Mouse (Mus musculus) thymus, adult 2 months (tissue): ENCODE measurements around the gene Kbtbd7. TPM values are rescaled to one million over a fixed set of nuclear protein-coding genes. Genes with fewer than 3 reads are reported as not detected.

ENCODE experiments used
- DNase-seq: peaks from one replicate; pipeline ENCODE4 v3.0.0; 2021
- H3K27ac ChIP-seq: fragments of 200-500 bp; 2 replicates; pipeline ENCODE4 v1.5.1; 2012; ENCODE audit warnings: low read length, control low read depth; ENCODE audit not compliant: control insufficient read depth, insufficient read depth
- H3K27me3 ChIP-seq: fragments of 200-500 bp; 2 replicates; pipeline ENCODE4 v1.6.1; 2012; ENCODE audit warnings: mild to moderate bottlenecking, low read length, moderate library complexity, mixed read lengths; ENCODE audit not compliant: control insufficient read depth, insufficient read depth
- H3K36me3 ChIP-seq: fragments of 200-500 bp; 2 replicates; pipeline ENCODE4 v1.6.1; 2012; ENCODE audit warnings: mild to moderate bottlenecking, low read length, moderate library complexity; ENCODE audit not compliant: control insufficient read depth, insufficient read depth
- H3K4me1 ChIP-seq: fragments of 200-500 bp; replicated peaks from 2 replicates; pipeline ENCODE4 v1.6.1; 2012; ENCODE audit warnings: low read length; ENCODE audit not compliant: control insufficient read depth, insufficient read depth
- H3K4me3 ChIP-seq: fragments of 200-500 bp; 2 replicates; pipeline ENCODE4 v1.5.1; 2012; ENCODE audit warnings: mild to moderate bottlenecking, low read length, control low read depth, moderate library complexity; ENCODE audit not compliant: control insufficient read depth, insufficient read depth
- CTCF ChIP-seq: fragments of 200-500 bp; IDR thresholded peaks from 2 replicates; pipeline ENCODE4 v1.5.1; 2012; ENCODE audit warnings: mild to moderate bottlenecking, control low read depth, low read length, moderate library complexity, borderline replicate concordance; ENCODE audit not compliant: control insufficient read depth, poor library complexity, insufficient read depth; ENCODE audit errors: extremely low read depth
- POLR2A ChIP-seq: fragments of 200-500 bp; IDR thresholded peaks from 2 replicates; pipeline ENCODE4 v1.6.1; 2012; ENCODE audit warnings: mild to moderate bottlenecking, low read length, control low read depth, moderate library complexity; ENCODE audit not compliant: control insufficient read depth, poor library complexity, insufficient read depth; ENCODE audit errors: extremely low read depth
- WGBS: fragments of 180-500 bp; shearing (Covaris S2); methylation state at CpG from one replicate; pipeline ENCODE4 v1.1.7; 2018; 5-methylcytosine and 5-hydroxymethylcytosine counted together
- polyA plus RNA-seq: library from polyadenylated mRNA; depleted of rRNA; stranded (reverse); fragments of >200 nt; gene quantifications from 2 replicates; pipeline ENCODE4 v1.2.3, GENCODE M21; 2012

Kbtbd7 gene
- polyA plus RNA-seq, 1 experiment, result 8.9 TPM

DNA sequence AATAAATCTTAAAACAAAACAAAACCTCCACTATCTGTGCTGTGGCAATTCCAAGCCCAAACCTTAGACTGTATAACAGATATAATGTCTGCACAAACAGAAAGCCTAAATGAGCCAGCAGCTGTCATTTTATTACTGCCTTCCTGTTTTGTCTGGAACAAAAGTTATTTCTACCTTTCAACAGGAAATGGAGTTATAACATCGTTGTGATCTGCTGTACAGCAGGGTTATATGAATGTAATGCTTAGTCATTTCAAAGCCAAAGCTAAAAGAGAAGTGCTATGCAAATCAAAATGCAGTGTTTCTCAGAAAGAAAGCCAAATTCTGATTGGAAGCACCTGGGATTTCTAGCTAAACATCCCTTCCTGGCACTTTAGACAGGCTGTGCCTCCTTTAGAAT is 33.0 kb upstream of the Kbtbd7 start:
- Histone ChIP-seq H3K36me3 (no peaks in the 10 kb centered on the region), H3K27ac (no peak overlapping the region; the same call in 1 of the 2 replicates), H3K4me3 (no peak overlapping the region), H3K27me3 (no peaks in the 10 kb centered on the region), H3K4me1 (peaks cover 3% of the 10 kb centered on the region)
- WGBS, result 2% methylated on average over 1 of the region's 1 CpGs
- no peak for DNase-seq
- TF ChIP-seq CTCF (no peak), POLR2A (no peak)

DNA sequence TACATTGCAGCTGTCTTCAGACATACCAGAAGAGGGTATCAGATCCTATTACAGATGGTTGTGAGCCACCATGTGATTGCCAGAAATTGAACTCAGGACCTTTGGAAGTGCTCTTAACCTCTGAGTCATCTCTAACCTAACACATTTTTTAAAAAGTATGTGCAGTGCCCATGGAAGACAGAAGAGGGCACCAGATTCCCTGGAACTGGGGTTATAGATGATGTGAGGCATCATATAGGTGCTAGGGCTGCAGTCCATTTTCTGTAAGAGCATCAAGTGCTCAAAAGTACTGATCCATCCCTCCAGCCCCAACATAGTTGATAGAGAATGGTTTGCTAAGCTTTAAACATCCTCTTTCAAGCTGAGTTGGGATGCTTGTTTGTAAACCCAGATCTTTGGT is 31.7 kb upstream of the Kbtbd7 start:
- TF ChIP-seq POLR2A (no peak), CTCF (no peak)
- peak; percentile 61 for DNase-seq
- Histone ChIP-seq H3K27me3 (no peaks in the 10 kb centered on the region), H3K4me3 (no peak overlapping the region), H3K36me3 (no peaks in the 10 kb centered on the region), H3K4me1 (peaks cover 3% of the 10 kb centered on the region), H3K27ac (no peak overlapping the region)

DNA sequence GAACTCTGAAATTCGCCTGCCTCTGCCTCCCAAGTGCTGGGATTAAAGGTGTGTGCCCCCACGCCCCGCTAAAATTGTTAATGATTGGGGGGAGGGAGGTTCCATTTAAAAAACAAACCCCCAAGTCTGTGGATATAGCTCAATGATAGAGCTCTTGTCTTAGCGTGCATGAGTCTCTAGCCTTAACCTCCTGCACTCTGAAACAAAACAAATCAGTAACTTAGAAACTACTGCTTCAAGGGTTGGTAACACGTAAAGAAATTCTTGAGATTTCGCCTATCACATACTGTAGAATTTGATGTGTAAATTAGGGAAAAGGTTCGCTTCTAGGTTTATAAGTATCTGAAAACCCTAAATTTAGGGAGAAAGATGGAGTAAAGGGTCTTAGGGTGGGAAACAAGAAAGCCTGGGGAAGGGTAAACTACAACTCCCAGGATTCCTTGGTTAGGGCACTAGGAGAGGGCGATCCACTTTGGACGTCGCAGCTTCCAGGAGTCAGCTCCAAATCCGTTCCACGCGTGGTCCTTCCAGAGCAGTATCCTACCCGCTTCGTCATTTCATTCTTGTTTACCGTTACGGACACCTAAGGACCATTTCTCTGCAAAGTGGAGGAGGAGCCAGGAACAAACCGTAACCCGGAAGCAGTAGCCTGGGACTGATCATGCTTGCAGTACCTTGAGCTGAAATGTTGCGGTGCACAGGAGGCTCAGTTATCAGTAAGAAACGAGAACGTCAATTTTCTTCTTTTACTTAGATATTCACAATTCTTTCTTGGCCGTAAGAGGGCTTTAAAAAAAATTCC is 28.8 kb upstream of the Kbtbd7 start, which contains the start of gene Mtrf1:
Gene Mtrf1, plus strand, starts transcription at position 452 of the 802 bp plus-strand sequence.
- peaks cover 4% of the 10 kb centered on the region; the same call in 1 of the 2 replicates for H3K36me3 ChIP-seq
- H3K27me3 ChIP-seq, result no peaks in the 10 kb centered on the region
- peak; percentile 66 for DNase-seq
- TF ChIP-seq CTCF (no peak), POLR2A (no peak)
- peak within 1 kb of the TSS; percentile 53; the same call in 1 of the 2 replicates for H3K27ac ChIP-seq
- H3K4me3 ChIP-seq, result peak within 1 kb of the TSS; percentile 80
- WGBS, result 21% methylated on average over 23 of the region's 23 CpGs
- peaks cover 3% of the 10 kb centered on the region for H3K4me1 ChIP-seq

DNA sequence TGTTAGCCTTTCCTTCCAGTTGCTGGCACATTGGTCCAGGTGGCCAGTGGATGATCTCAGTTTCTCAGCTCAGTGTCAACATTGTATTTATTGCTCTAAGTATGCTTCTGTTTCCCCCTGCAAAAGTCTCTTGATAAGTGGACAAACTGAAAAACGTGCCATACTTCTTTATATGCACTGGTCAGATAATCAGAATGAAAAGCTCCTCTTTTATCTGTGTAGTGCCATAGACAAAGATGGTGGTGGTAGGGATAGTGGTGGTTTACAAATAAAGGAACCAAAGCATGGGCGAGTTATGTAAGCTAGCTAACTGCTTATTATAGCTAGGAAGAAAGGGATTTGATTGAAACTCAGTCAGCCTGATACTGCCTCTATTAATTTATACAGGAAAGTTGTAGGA is 18.7 kb upstream of the Kbtbd7 start:
- Histone ChIP-seq H3K27ac (no peak overlapping the region), H3K4me1 (no peaks in the 10 kb centered on the region), H3K27me3 (no peaks in the 10 kb centered on the region), H3K36me3 (no peaks in the 10 kb centered on the region), H3K4me3 (no peak overlapping the region)
- WGBS, result 98% methylated on average over 2 of the region's 2 CpGs
- TF ChIP-seq POLR2A, result no peak
- TF ChIP-seq CTCF, result no peak
- DNase-seq, result no peak

DNA sequence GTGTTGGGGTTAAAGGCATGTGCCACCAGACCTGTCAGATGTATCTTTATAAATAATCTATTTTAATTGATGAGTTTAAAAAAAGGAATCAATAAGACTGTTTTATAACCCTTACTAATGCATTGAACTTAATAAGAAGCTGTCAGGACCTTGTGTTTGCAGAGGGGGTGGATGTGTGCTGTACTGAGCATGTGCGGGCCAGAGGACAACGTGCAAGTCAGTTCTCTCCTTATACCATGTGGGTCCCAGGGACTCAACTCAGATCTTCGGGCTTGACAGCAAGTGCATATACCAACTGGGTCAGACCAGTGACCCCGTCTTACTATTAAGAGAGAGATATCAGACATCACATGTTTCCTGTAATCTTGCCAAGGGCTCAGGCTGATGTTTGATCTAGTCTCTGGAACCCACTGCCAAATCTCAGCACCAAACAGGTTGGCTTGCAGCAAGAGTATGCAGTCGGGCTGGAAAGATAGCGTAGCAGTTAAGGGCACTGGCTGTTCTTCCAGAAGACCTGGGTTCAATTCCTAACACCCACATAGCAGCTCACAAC is 17.0 kb upstream of the Kbtbd7 start:
- H3K36me3 ChIP-seq, result no peaks in the 10 kb centered on the region
- no peak for DNase-seq
- TF ChIP-seq CTCF (no peak), POLR2A (no peak)
- H3K4me1 ChIP-seq, result no peaks in the 10 kb centered on the region
- WGBS, result 94% methylated on average over 6 of the region's 6 CpGs
- no peak overlapping the region for H3K27ac ChIP-seq
- H3K4me3 ChIP-seq, result no peak overlapping the region
- no peaks in the 10 kb centered on the region for H3K27me3 ChIP-seq

DNA sequence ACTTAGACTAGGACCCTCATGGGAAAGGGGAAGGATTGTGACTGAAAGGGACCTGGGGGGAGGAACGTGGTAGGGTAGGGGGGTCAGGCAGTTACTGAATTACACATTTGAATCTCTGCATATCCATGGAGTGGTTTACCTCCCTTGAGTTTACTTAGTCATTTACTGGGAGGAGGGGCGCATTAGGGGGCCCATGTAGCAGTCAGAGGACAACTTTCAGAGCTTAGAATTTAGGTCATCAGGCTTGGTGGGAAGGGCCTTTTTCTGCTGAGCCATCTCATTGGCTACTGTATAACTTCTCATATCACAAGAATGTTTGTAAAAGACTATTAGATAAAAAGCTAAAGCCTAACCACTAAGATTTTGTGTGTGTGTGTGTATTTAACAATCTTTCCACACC is 15.6 kb upstream of the Kbtbd7 start:
- 96% methylated on average over 2 of the region's 2 CpGs for WGBS
- TF ChIP-seq CTCF, result no peak
- TF ChIP-seq POLR2A, result no peak
- H3K4me3 ChIP-seq, result no peak overlapping the region
- no peak for DNase-seq
- no peak overlapping the region for H3K27ac ChIP-seq
- no peaks in the 10 kb centered on the region for H3K36me3 ChIP-seq
- no peaks in the 10 kb centered on the region for H3K27me3 ChIP-seq
- H3K4me1 ChIP-seq, result no peaks in the 10 kb centered on the region
